Mouse (Mus musculus): ENCODE data around the gene Ndufs7. TPM values are rescaled to one million over a fixed set of nuclear protein-coding genes. Genes with fewer than 3 reads are reported as not detected.

Ndufs7 gene
- polyA plus RNA-seq, 1 experiment = 19.0 TPM

GRCm38 (mm10) chr10:80281921-80282371 is 33.0 kb downstream of the Ndufs7 start:
- peaks cover 99% of the 10 kb centered on the region for H3K36me3 ChIP-seq (ENCODE audit: control insufficient read depth)
- peaks cover 21% of the 10 kb centered on the region for H3K4me1 ChIP-seq (ENCODE audit: control insufficient read depth)
- H3K4me3 ChIP-seq (replicated peaks) = no peak overlapping the region
- no peak for TF ChIP-seq GATA1 (IDR thresholded peaks at IDR 0.05; ENCODE audit: low read length)
- TF ChIP-seq TAL1 (IDR thresholded peaks at IDR 0.05; ENCODE audit: low read length) = no peak
- H3K27me3 ChIP-seq (ENCODE audit: control insufficient read depth) = no peaks in the 10 kb centered on the region
- no peaks in the 10 kb centered on the region for H3K9me3 ChIP-seq (ENCODE audit: control insufficient read depth, low read length)

GRCm38 (mm10) chr10:80282481-80283441 is 33.8 kb downstream of the Ndufs7 start:
- TF ChIP-seq TAL1 (IDR thresholded peaks at IDR 0.05; ENCODE audit: low read length) (no peak), GATA1 (IDR thresholded peaks at IDR 0.05; ENCODE audit: low read length) (no peak)
- Histone ChIP-seq H3K4me3 (replicated peaks) (no peak overlapping the region), H3K36me3 (ENCODE audit: control insufficient read depth) (peaks cover 99% of the 10 kb centered on the region), H3K27me3 (ENCODE audit: control insufficient read depth) (no peaks in the 10 kb centered on the region), H3K4me1 (ENCODE audit: control insufficient read depth) (peaks cover 21% of the 10 kb centered on the region), H3K9me3 (ENCODE audit: control insufficient read depth, low read length) (no peaks in the 10 kb centered on the region)

GRCm38 (mm10) chr10:80285222-80286070 is 36.5 kb downstream of the Ndufs7 start:
- H3K27me3 ChIP-seq (ENCODE audit: control insufficient read depth) = no peaks in the 10 kb centered on the region
- H3K4me1 ChIP-seq (ENCODE audit: control insufficient read depth) = peaks cover 27% of the 10 kb centered on the region
- no peak overlapping the region for H3K4me3 ChIP-seq (replicated peaks)
- peaks cover 91% of the 10 kb centered on the region for H3K36me3 ChIP-seq (ENCODE audit: control insufficient read depth)
- TF ChIP-seq GATA1 (IDR thresholded peaks at IDR 0.05; ENCODE audit: low read length) (no peak), TAL1 (IDR thresholded peaks at IDR 0.05; ENCODE audit: low read length) (no peak)
- H3K9me3 ChIP-seq (ENCODE audit: control insufficient read depth, low read length) = no peaks in the 10 kb centered on the region

GRCm38 (mm10) chr10:80288097-80288496 is 39.2 kb downstream of the Ndufs7 start:
- Histone ChIP-seq H3K4me1 (ENCODE audit: control insufficient read depth) (peaks cover 27% of the 10 kb centered on the region), H3K27me3 (ENCODE audit: control insufficient read depth) (no peaks in the 10 kb centered on the region)

DNA sequence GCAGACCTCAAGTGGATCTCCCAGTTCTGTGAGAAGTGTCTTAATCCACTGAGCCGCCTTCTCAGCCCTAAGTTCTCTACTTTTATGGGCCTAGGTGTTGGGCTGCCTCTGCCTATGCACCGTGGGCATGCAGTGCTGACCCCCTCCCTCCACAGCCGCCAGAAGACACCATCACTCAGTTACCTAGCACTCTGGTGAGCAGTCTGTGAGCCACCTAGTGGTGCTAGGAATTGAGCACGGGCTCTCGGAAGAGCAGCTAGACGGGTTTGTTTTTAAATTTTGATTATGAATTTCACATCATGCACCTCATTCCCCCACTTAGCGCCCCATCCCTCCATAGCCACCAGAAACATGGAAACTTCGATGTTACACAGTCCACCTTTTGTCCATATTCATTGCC is 39.7 kb downstream of the Ndufs7 start:
- Histone ChIP-seq H3K4me1 (ENCODE audit: control insufficient read depth) (peaks cover 31% of the 10 kb centered on the region), H3K4me3 (replicated peaks) (no peak overlapping the region), H3K27me3 (ENCODE audit: control insufficient read depth) (no peaks in the 10 kb centered on the region), H3K9me3 (ENCODE audit: control insufficient read depth, low read length) (no peaks in the 10 kb centered on the region), H3K36me3 (ENCODE audit: control insufficient read depth) (peaks cover 68% of the 10 kb centered on the region)
- TF ChIP-seq GATA1 (IDR thresholded peaks at IDR 0.05; ENCODE audit: low read length) = no peak
- no peak for TF ChIP-seq TAL1 (IDR thresholded peaks at IDR 0.05; ENCODE audit: low read length)

More at GRCm38 (mm10) chr10:80288097-80288496, 39.2 kb downstream of the Ndufs7 start:
- Histone ChIP-seq H3K4me3 (replicated peaks) (no peak overlapping the region), H3K36me3 (ENCODE audit: control insufficient read depth) (peaks cover 68% of the 10 kb centered on the region), H3K9me3 (ENCODE audit: control insufficient read depth, low read length) (no peaks in the 10 kb centered on the region)
- no peak for TF ChIP-seq TAL1 (IDR thresholded peaks at IDR 0.05; ENCODE audit: low read length)
- TF ChIP-seq GATA1 (IDR thresholded peaks at IDR 0.05; ENCODE audit: low read length) = no peak

GRCm38 (mm10) chr10:80292251-80293146 is 43.6 kb downstream of the Ndufs7 start, which contains the start of gene Rps15:
TSS of gene Rps15 (plus strand) at chr10:80292453.
- Histone ChIP-seq H3K36me3 (ENCODE audit: control insufficient read depth) (peaks cover 44% of the 10 kb centered on the region), H3K4me1 (ENCODE audit: control insufficient read depth) (peaks cover 64% of the 10 kb centered on the region), H3K4me3 (replicated peaks) (peak within 1 kb of the TSS; percentile 97), H3K9me3 (ENCODE audit: control insufficient read depth, low read length) (no peaks in the 10 kb centered on the region), H3K27me3 (ENCODE audit: control insufficient read depth) (peaks cover 17% of the 10 kb centered on the region)
- TF ChIP-seq GATA1 (IDR thresholded peaks at IDR 0.05; ENCODE audit: low read length) = no peak
- TF ChIP-seq TAL1 (IDR thresholded peaks at IDR 0.05; ENCODE audit: low read length) = no peak

DNA sequence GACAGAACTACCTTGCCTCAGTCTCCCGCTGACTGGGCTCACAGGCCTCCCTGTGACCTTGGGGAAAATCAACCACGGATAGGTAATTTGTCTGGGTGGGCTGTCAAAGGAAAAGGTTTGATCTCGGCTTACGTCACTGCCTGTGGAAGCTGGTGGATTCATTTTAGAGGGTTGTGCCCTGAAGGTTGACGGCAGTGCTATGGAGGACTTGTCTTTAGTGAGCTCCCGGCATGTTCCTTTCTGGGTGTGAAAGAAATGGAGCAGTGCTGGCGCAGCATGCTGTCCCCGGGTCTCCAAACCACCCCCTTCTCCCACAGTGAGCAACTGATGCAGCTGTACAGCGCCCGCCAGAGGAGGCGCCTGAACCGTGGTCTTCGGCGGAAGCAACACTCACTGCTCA is 44.4 kb downstream of the Ndufs7 start:
- Histone ChIP-seq H3K9me3 (ENCODE audit: control insufficient read depth, low read length) (no peaks in the 10 kb centered on the region), H3K36me3 (ENCODE audit: control insufficient read depth) (peaks cover 36% of the 10 kb centered on the region), H3K27me3 (ENCODE audit: control insufficient read depth) (peaks cover 26% of the 10 kb centered on the region), H3K4me3 (replicated peaks) (peak overlapping the region; percentile 97), H3K4me1 (ENCODE audit: control insufficient read depth) (peaks cover 65% of the 10 kb centered on the region)
- TF ChIP-seq TAL1 (IDR thresholded peaks at IDR 0.05; ENCODE audit: low read length) = no peak
- no peak for TF ChIP-seq GATA1 (IDR thresholded peaks at IDR 0.05; ENCODE audit: low read length)

- peak overlapping the region; percentile 35 for H3K4me3 ChIP-seq (replicated peaks)
- peaks cover 35% of the 10 kb centered on the region for H3K27me3 ChIP-seq (ENCODE audit: control insufficient read depth)
- no peaks in the 10 kb centered on the region for H3K9me3 ChIP-seq (ENCODE audit: control insufficient read depth, low read length)
- peaks cover 63% of the 10 kb centered on the region for H3K4me1 ChIP-seq (ENCODE audit: control insufficient read depth)
- no peak for TF ChIP-seq TAL1 (IDR thresholded peaks at IDR 0.05; ENCODE audit: low read length)
- TF ChIP-seq GATA1 (IDR thresholded peaks at IDR 0.05; ENCODE audit: low read length) = no peak
- H3K36me3 ChIP-seq (ENCODE audit: control insufficient read depth) = peaks cover 26% of the 10 kb centered on the region
Observed at GRCm38 (mm10) chr10:80294311-80294710, 45.4 kb downstream of the Ndufs7 start.
